Mouse (Mus musculus): ENCODE data around the gene Camkk2. TPM values are rescaled to one million over a fixed set of nuclear protein-coding genes. Genes with fewer than 3 reads are reported as not detected.

Gene Camkk2
- total RNA-seq, 1 experiment from 2014 or later: 27.6 TPM

GRCm38 (mm10) chr5:122735853-122736252 is 43.4 kb downstream of the Camkk2 start:
- DNase-seq: no peak

DNA sequence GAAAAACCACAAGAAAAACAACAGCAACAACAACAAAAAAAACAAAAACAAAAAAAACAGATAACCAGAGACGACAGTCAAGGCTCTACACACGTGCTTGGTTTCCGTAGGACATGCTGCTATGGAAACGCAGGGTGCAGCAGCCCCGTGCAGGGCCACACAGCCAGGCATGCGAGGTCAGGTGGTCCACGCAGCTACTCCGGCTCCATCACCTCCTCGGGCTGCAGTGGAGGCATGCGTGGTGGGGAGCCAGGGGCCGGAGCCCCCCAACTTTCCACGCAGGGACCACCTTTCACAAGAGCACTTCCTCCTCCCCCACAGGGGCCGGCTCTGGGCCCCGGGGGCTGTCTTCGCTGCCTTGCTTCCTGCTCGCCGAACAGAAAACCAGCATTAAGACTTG is 45.3 kb downstream of the Camkk2 start:
- DNase-seq: no peak

- no peak for DNase-seq
These were observed 47.1 kb downstream of the Camkk2 start for GRCm38 (mm10) chr5:122731991-122732673.

DNA sequence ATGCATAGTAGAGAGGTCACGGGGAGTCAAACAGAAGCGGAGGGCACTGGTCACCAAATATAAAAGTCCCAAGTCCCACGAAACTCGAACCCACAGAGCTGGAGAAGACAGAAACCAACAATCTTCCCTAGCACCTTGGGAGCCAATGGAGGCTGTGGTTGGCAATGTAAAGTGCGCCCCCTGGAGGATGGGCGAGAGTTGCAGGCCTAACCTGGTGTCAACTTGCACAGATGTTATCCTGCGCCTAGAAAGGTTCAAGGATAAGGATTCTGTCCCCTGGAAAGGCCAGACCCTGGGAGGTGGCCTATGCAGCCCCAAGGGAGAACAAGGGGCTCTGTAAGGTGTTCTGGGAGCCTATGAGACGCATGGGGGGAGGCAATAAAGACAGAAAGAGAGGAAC is 47.9 kb downstream of the Camkk2 start:
- peak; percentile 69 for DNase-seq

GRCm38 (mm10) chr5:122730776-122731175 is 48.4 kb downstream of the Camkk2 start:
- DNase-seq: no peak

DNA sequence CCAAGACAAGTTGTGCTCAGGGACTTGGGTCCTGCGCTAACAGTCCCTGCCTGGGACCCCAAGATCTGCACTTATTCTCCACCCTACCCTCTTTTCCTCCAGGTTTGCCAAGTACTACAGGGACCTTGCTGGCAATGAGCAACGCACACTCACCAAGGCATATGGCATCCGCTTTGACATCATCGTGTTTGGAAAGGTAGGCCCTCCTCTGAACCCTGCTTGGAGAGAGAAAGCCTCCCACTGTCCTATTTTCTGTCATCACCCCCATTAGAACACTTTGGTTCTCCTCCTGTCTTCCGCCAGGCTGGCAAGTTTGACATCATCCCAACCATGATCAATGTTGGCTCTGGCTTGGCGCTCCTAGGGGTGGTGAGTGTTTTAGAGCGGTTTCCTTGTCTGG is 52.1 kb downstream of the Camkk2 start:
- no peak for DNase-seq

- no peak for DNase-seq
These were observed 52.6 kb downstream of the Camkk2 start for GRCm38 (mm10) chr5:122726595-122726994.

- DNase-seq: peak; percentile 29
These were observed 53.1 kb downstream of the Camkk2 start for GRCm38 (mm10) chr5:122726068-122726467.

DNA sequence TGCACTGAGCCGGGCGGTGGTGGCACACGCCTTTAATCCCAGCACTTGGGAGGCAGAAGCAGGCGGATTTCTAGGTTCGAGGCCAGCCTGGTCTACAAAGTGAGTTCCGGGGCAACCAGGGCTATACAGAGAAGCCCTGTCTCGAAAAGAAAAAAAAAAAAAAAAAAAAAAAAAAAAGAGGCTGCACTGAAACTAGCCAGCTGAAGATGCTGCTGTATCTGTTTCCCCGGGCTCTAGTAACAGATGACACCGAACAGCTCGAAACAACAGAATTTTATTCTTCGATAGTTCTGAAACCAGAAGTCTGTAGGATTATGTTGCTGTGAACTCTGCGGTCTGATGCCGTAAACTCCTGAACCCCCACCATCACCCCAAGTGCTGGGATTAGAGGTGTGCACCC is 53.8 kb downstream of the Camkk2 start:
- DNase-seq: no peak

DNA sequence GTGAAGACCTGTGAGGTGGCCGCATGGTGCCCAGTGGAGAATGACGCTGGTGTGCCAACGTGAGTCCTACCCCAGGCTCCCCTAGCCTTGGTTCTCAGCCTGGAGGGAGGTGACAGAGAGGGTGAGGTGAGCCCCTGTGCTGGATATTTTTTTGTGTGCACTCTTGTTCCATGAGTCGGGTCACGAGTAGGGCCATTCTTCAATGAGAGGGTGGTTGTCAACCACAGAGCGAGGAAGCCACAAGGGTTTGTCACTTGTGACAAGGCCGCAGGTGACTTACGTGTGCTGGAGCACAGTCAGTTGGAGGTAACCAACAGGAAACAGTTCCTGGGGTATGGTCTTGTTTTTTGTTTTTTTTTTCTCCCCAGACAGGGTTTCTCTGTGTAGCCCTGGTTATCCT is 60.0 kb downstream of the Camkk2 start:
- DNase-seq: no peak

- DNase-seq: no peak
These were observed 60.8 kb downstream of the Camkk2 start for GRCm38 (mm10) chr5:122718400-122718799.

- no peak for DNase-seq
These were observed 62.4 kb downstream of the Camkk2 start for GRCm38 (mm10) chr5:122716793-122717192.

DNA sequence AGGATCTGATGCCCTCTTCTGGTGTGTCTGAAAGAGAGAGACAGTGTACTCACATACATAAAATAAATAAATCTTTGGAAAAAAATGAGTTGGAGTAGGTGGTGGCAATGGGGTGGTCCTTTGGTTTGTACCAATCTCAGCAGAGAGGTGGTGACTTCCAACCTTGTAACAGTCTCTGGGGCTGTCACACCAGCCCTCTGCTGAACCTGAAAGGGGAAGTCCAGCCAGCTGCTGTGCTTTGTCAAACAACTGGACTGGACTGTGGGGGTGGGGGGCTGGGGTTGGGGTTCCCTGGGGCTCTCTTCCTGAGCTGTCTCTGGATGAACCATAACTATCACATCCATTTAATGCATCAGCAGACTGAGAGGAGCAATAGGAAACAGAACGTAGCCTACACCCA is 63.5 kb downstream of the Camkk2 start:
- DNase-seq: no peak

DNA sequence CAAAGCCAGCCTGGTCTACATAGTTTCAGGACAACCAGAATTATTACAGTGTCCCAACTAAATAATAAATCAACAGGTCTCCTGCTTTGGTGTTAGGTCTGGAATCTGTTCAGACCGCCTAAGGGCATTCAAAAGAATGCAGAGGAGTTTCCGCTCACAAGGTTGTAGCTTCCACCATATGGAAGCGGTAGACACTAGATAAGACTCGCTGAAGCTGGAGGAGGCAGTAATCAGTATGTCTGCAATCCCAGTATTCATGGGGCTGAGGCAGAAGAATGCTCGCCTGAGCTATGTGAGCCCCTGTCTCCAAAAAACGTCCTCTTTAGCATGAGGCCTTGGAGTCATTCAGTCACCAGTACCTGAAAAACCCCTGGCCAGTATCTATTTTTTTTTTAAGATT is 70.4 kb downstream of the Camkk2 start:
- no peak for DNase-seq

- peak; percentile 82 for DNase-seq
These were observed 71.7 kb downstream of the Camkk2 start, which contains the start of gene P2rx4 for GRCm38 (mm10) chr5:122707276-122708181. P2rx4 (plus strand) TSS chr5:122707544.

DNA sequence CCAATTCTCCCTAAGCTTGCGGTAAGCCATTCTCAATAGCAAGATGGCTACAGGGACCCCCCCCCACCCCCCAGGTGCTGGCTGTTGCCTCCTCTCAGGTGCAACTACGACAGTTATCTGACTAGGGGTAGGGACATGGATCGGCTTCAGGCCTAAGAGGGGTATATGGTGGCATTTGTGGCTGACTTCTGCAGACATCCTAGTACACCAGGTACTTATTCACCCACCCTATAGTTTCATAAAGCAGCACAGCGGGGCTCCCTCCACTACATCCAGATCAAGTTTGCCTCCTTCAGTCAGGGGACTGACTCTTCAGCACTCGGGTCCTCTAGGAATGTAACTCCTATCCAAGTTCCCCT is 72.3 kb downstream of the Camkk2 start:
- DNase-seq: no peak

DNA sequence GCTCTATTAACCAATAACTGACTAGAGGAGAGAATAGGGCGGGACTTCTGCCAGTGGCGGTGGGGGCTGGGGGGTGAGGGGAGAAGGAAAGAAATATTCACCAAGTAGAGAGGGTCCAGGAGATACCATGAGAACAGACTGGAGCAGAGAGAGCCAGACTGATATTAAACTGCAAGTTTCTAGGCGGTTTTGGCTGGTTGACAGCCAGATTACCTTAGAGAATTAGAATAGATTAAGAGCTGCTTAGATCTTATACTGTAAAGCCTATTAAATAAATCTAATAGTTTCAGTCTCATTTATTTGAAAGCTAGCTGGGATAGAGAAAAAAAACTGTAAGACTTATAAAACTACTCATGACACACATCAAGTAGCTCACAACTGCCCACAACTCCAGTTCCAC is 74.0 kb downstream of the Camkk2 start:
- no peak for DNase-seq

GRCm38 (mm10) chr5:122704571-122704970 is 74.6 kb downstream of the Camkk2 start:
- DNase-seq: no peak

GRCm38 (mm10) chr5:122703574-122703973 is 75.6 kb downstream of the Camkk2 start:
- DNase-seq: no peak

GRCm38 (mm10) chr5:122702156-122702555 is 77.1 kb downstream of the Camkk2 start:
- DNase-seq: no peak

GRCm38 (mm10) chr5:122700837-122701212 is 78.4 kb downstream of the Camkk2 start:
- no peak for DNase-seq

DNA sequence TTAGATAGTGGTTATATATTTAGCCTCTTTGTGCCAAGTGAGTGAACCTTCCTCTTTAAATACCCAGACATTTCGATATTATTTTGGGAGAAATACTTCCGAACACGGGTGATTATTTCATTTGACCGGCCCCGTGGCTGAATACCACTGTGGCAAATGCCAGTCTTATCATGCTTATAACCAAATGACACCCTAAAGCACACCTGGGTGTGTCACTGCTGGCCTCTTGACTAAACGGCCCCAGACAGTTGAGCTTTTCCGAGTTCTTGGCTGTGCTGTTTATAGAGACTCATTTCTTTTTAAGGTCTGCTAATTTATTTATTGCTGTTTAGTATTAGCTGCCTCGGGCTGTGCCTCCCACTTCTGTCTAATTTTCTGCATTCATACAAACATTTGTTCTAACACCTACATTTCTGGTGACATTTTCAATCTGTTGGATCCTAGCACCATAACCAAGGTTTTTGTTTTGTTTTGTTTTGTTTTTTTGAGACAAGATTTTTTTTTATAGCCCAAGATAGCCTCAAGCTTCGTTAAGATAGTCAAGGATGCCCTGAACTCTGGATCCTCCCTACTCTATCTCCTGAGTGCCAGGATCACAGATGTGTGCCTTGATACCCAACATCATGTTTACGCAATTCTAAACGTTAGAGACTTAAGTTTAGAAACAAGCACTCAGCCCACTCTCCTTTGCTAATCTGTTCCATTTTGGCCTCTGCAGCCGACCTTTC is 78.9 kb downstream of the Camkk2 start:
- no peak for DNase-seq

DNA sequence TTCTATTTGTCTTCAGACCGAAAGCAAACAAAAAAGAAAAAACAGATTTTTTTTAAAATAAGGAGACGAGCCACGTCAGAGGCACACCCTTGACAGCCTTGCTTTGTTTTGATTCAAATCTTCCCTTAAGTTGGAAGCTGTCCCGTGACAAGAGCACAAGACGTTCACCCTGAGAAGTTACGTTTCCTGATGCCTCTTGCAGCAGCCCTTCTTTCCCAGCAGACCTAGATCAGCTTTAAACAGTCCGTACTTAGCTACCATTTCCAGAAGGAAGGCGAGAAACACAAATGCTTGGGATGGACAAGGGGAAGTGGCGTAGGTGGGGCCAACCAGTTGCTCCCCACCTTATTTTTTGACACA is 80.5 kb downstream of the Camkk2 start:
- DNase-seq: no peak
